Mouse (Mus musculus) hindbrain, embryonic 16.5 days (tissue): ENCODE data around the gene Dexi. TPM values are rescaled to one million over a fixed set of nuclear protein-coding genes. Genes with fewer than 3 reads are reported as not detected.

ENCODE experiments used
- ATAC-seq: fragments of 200-750 bp; cut with Nextera tagmentation; 2 replicates; pipeline ENCODE4 v1.8.0; 2017; ENCODE audit warnings: moderate TSS enrichment, moderate library complexity
- H3K27ac ChIP-seq: fragments of 300-500 bp; sonication (generic); 2 replicates; pipeline ENCODE4 v1.5.1; 2014; ENCODE audit warnings: low read depth, mild to moderate bottlenecking, control low read depth, low read length, moderate library complexity
- H3K27me3 ChIP-seq: fragments of 300-500 bp; sonication (generic); replicated peaks from 2 replicates; pipeline ENCODE4 v1.6.1; 2014; ENCODE audit warnings: low read length; ENCODE audit not compliant: control insufficient read depth, insufficient read depth
- H3K36me3 ChIP-seq: fragments of 300-500 bp; sonication (generic); 2 replicates; pipeline ENCODE4 v1.6.1; 2014; ENCODE audit warnings: mild to moderate bottlenecking, low read length, moderate library complexity, mixed read lengths; ENCODE audit not compliant: control insufficient read depth, insufficient read depth
- H3K4me1 ChIP-seq: fragments of 300-500 bp; sonication (generic); 2 replicates; pipeline ENCODE4 v1.6.1; 2014; ENCODE audit warnings: low read depth, low read length; ENCODE audit not compliant: control insufficient read depth, insufficient read depth
- H3K4me2 ChIP-seq: fragments of 300-500 bp; sonication (generic); 2 replicates; pipeline ENCODE4 v1.6.1; 2014; ENCODE audit warnings: mild to moderate bottlenecking, low read length, control low read depth, moderate library complexity
- H3K4me3 ChIP-seq: fragments of 300-500 bp; sonication (generic); 2 replicates; pipeline ENCODE4 v1.5.1; 2014; ENCODE audit warnings: mild to moderate bottlenecking, low read length, control low read depth, moderate library complexity
- H3K9ac ChIP-seq: fragments of 300-500 bp; sonication (generic); 2 replicates; pipeline ENCODE4 v1.6.1; 2014; ENCODE audit warnings: low read depth, mild to moderate bottlenecking, control low read depth, low read length, moderate library complexity
- H3K9me3 ChIP-seq: fragments of 300-500 bp; sonication (generic); 2 replicates; pipeline ENCODE4 v1.6.1; 2014; ENCODE audit warnings: mild to moderate bottlenecking, low read length, moderate library complexity; ENCODE audit not compliant: control insufficient read depth
- WGBS: fragments of 180-500 bp; shearing (Covaris S2); extraction: QIAGEN DNeasy Blood & Tissue Kit; methylation state at CpG from one replicate; pipeline ENCODE4 v1.1.7; 2014; 5-methylcytosine and 5-hydroxymethylcytosine counted together
- polyA plus RNA-seq: library from polyadenylated mRNA; unstranded; fragments of >200 nt; fragmentation: Nextera tagmentation; extraction: Ambion mirVana; gene quantifications from 2 replicates; pipeline ENCODE4 v1.2.1, GENCODE M21; 2015

Dexi gene
- polyA plus RNA-seq, 1 experiment from 2014 or later = 8.7 TPM

DNA sequence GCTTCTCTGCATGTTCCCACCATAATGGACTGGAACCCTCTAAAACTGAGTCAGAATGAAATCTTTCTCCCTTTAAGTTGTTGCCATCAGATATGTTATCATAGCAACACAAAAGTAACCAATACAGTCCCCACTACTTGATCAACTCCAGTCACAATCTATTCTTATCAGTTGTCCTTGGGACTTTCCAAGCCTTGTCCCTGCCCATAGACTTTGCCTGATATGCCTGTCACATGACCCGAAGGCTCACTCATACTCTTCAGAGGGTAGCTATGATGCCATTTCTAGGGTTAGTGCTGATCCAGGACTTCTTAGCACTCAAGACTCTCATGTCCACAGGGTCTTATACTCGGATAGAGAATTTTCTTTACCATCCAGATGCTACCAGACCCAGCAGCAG, 82.7 kb downstream of the Dexi start:
- WGBS = 82% methylated on average over 2 of the region's 2 CpGs
- no peaks in the 10 kb centered on the region for H3K4me1 ChIP-seq
- no peaks in the 10 kb centered on the region for H3K36me3 ChIP-seq
- no peak overlapping the region for H3K27ac ChIP-seq
- ATAC-seq = no peak
- H3K27me3 ChIP-seq = no peaks in the 10 kb centered on the region
- no peak overlapping the region for H3K4me3 ChIP-seq
- H3K9ac ChIP-seq = no peak overlapping the region
- no peaks in the 10 kb centered on the region for H3K9me3 ChIP-seq
- no peak overlapping the region for H3K4me2 ChIP-seq

DNA sequence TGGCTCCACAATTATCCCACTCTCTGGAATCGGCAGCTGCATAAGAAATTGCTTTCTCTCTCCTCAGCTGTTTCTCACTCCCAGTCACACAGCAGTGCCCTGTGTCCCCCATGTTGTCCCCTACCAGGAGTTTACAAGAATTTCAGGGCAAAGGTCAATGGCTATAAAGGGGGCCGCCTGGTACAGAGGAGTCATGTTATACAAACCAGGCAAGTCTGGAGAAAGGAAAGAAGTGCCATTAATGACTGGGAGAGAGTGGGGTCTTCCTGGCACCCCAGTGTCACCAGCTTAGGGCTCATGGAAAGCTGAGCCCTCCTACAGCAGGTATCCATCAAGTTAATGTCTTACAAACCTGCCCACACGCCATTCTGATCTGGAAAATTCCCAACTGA, 88.3 kb downstream of the Dexi start:
- no peak for ATAC-seq
- H3K27me3 ChIP-seq = no peaks in the 10 kb centered on the region
- no peak overlapping the region for H3K27ac ChIP-seq
- H3K9ac ChIP-seq = no peak overlapping the region
- no peaks in the 10 kb centered on the region for H3K4me1 ChIP-seq
- H3K9me3 ChIP-seq = no peaks in the 10 kb centered on the region
- H3K4me2 ChIP-seq = no peak overlapping the region
- H3K36me3 ChIP-seq = no peaks in the 10 kb centered on the region
- no peak overlapping the region for H3K4me3 ChIP-seq
- 39% methylated on average over 3 of the region's 3 CpGs for WGBS

DNA sequence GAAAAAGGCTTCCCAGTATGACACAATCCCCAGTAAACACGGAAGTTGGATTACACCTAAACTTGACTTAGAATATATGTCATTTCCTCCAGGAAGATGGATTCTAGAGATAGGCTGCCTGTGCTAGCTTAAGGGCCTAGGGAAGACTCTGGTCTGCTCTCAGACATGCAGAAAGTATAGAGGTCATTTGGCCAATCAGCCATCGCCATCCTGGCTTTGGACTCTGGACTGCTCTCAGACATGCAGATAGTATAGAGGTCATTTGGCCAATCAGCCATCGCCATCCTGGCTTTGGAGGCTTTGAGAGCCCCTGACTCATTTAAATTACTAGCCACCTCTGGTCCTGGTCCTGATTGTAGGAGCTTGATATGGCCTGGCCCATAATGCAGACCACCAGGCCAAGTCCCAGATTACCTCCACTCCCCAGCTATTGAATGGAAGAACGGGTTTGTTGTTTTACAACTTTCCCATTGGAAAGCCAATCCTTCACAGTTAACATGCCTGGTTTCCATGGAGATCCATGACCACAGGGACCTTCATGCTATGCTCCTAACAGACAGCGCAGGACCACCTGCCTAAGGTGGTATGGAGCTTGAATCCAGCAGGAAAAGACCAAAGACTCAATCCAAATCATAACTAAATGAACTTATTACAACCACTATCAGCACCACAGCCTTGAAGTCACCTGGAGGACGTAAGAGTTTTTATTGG, 88.8 kb downstream of the Dexi start:
- Histone ChIP-seq H3K9ac (no peak overlapping the region), H3K4me1 (no peaks in the 10 kb centered on the region), H3K27me3 (no peaks in the 10 kb centered on the region), H3K36me3 (no peaks in the 10 kb centered on the region), H3K4me3 (no peak overlapping the region), H3K4me2 (no peak overlapping the region), H3K9me3 (no peaks in the 10 kb centered on the region), H3K27ac (no peak overlapping the region)
- ATAC-seq = no peak
- WGBS = 79% methylated on average over 6 of the region's 6 CpGs

Other genes starting within 250 kb of the Dexi start
- 22.3 and 24.5 TPM in 2 replicates for gene Emp2, start 229.1 kb downstream of the Dexi start, polyA plus RNA-seq
- gene Tekt5, start 147.6 kb downstream of the Dexi start, polyA plus RNA-seq = 20.7 and 27.5 TPM in 2 replicates
- 46.3 and 54.1 TPM in 2 replicates for gene Nubp1, start 131.1 kb downstream of the Dexi start, polyA plus RNA-seq
- gene Tvp23a, start 95.7 kb downstream of the Dexi start, polyA plus RNA-seq = 48.9 and 52.1 TPM in 2 replicates
- gene Ciita, start 63.0 kb downstream of the Dexi start, polyA plus RNA-seq = 0.46 and 0.54 TPM in 2 replicates
- 60.7 and 66.7 TPM in 2 replicates for gene Clec16a, start 2.3 kb upstream of the Dexi start, polyA plus RNA-seq
- gene Socs1, start 242.5 kb upstream of the Dexi start, polyA plus RNA-seq = 4.6 and 4.9 TPM in 2 replicates
- gene Tnp2, start 245.6 kb upstream of the Dexi start, polyA plus RNA-seq = 0.30 TPM in 1 of 2 replicates, not detected in the other
- gene Prm3, start 247.9 kb upstream of the Dexi start, polyA plus RNA-seq = not detected in 2 replicates